Mouse (Mus musculus): ENCODE results near the gene Efcab2.

- no peak for TF ChIP-seq POLR2A (IDR thresholded peaks at IDR 0.05; ENCODE audit: low read depth, low read length)
- no peak for TF ChIP-seq CTCF (IDR thresholded peaks at IDR 0.05; ENCODE audit: extremely low read depth, insufficient read length, insufficient replicate concordance, low read depth, low read length)
Observed at GRCm38 (mm10) chr1:178408901-178409361, 3.0 kb downstream of the Efcab2 start.
